Mouse (Mus musculus): Measurements from ENCODE around the gene Ccdc74a.
"Not testable (repeated sequence)": the region's sequence is repeated elsewhere in the genome, so short reads cannot be mapped to it uniquely, and the experiment has no call there.

Gene Ccdc74a

GRCm38 (mm10) chr16:17646310-17647114 is at the start of gene Ccdc74a:
Gene Ccdc74a (plus strand): TSS chr16:17646470.
- DNase-seq (ENCODE audit: extremely low spot score) = peak; percentile 86

- DNase-seq (ENCODE audit: extremely low spot score) = no peak
Observed at GRCm38 (mm10) chr16:17600944-17601562, 45.2 kb upstream of the Ccdc74a start.

GRCm38 (mm10) chr16:17604941-17605340 is 41.3 kb upstream of the Ccdc74a start:
- no peak for DNase-seq (ENCODE audit: extremely low spot score)

- DNase-seq (ENCODE audit: extremely low spot score) = no peak
Observed at GRCm38 (mm10) chr16:17605684-17606083, 40.6 kb upstream of the Ccdc74a start.

GRCm38 (mm10) chr16:17611383-17611782 is 34.9 kb upstream of the Ccdc74a start:
- DNase-seq (ENCODE audit: extremely low spot score) = no peak

- not testable (repeated sequence) for DNase-seq (ENCODE audit: extremely low spot score)
Observed at GRCm38 (mm10) chr16:17614740-17615139, 31.5 kb upstream of the Ccdc74a start.

- no peak for DNase-seq (ENCODE audit: extremely low spot score)
Observed at GRCm38 (mm10) chr16:17616212-17616611, 30.1 kb upstream of the Ccdc74a start.

- DNase-seq (ENCODE audit: extremely low spot score) = peak; percentile 76
Observed at GRCm38 (mm10) chr16:17617922-17618565, 28.2 kb upstream of the Ccdc74a start.

- DNase-seq (ENCODE audit: extremely low spot score) = peak; percentile 97
Observed at GRCm38 (mm10) chr16:17619198-17620105, 26.8 kb upstream of the Ccdc74a start, which contains the start of gene Smpd4. Gene Smpd4 (plus strand): TSS chr16:17619354.

- no peak for DNase-seq (ENCODE audit: extremely low spot score)
Observed at GRCm38 (mm10) chr16:17621936-17622335, 24.3 kb upstream of the Ccdc74a start.

- no peak for DNase-seq (ENCODE audit: extremely low spot score)
Observed at GRCm38 (mm10) chr16:17625488-17626268, 20.6 kb upstream of the Ccdc74a start.

GRCm38 (mm10) chr16:17626269-17626555 is 20.1 kb upstream of the Ccdc74a start:
- no peak for DNase-seq (ENCODE audit: extremely low spot score)

GRCm38 (mm10) chr16:17632580-17632979 is 13.7 kb upstream of the Ccdc74a start:
- DNase-seq (ENCODE audit: extremely low spot score) = no peak

GRCm38 (mm10) chr16:17633481-17634181 is 12.6 kb upstream of the Ccdc74a start:
- DNase-seq (ENCODE audit: extremely low spot score) = no peak

- no peak for DNase-seq (ENCODE audit: extremely low spot score)
Observed at GRCm38 (mm10) chr16:17636904-17637303, 9.4 kb upstream of the Ccdc74a start.

GRCm38 (mm10) chr16:17637610-17638009 is 8.7 kb upstream of the Ccdc74a start:
- DNase-seq (ENCODE audit: extremely low spot score) = no peak

GRCm38 (mm10) chr16:17638036-17638628 is 8.1 kb upstream of the Ccdc74a start:
- no peak for DNase-seq (ENCODE audit: extremely low spot score)

GRCm38 (mm10) chr16:17639081-17639480 is 7.2 kb upstream of the Ccdc74a start:
- no peak for DNase-seq (ENCODE audit: extremely low spot score)

GRCm38 (mm10) chr16:17639951-17640350 is 6.3 kb upstream of the Ccdc74a start:
- DNase-seq (ENCODE audit: extremely low spot score) = no peak

GRCm38 (mm10) chr16:17640706-17641105 is 5.6 kb upstream of the Ccdc74a start:
- no peak for DNase-seq (ENCODE audit: extremely low spot score)
